Mouse (Mus musculus) erythroid progenitor cell, adult 5-6 weeks (primary cell): ENCODE data around the gene Rnf113a2. TPM values are rescaled to one million over a fixed set of nuclear protein-coding genes. Genes with fewer than 3 reads are reported as not detected.
A peak's percentile ranks its signal among the peaks of the same experiment; 100 is the strongest.

Experiments
- ATAC-seq: replicated peaks from 2 replicates; pipeline ENCODE4 v1.8.0; 2016; ENCODE audit warnings: moderate number of reproducible peaks, mild to moderate bottlenecking, moderate TSS enrichment, inconsistent platforms; ENCODE audit not compliant: poor library complexity, low FRiP score, severe bottlenecking
- total RNA-seq, 2 experiments: library from RNA; stranded (forward) in 1 of 2; stranded (reverse) in 1 of 2; fragments of 150-400 nt in 1 of 2; fragments of 186-747, 209-891 nt in 1 of 2; gene quantifications; 2 replicates each; pipeline versions ENCODE4 v1.2.3 to v1.2.4; 2015 to 2017; ENCODE audit warnings: low replicate concordance in 2 of 2

Gene Rnf113a2
- total RNA-seq, 2 experiments from 2014 or later, result 14.8 to 29.8 TPM

GRCm38 (mm10) chr12:84407259-84407658 lies 9.7 kb upstream of the Rnf113a2 start:
- no peak for ATAC-seq

GRCm38 (mm10) chr12:84407874-84408818 lies 8.8 kb upstream of the Rnf113a2 start:
- peak; percentile 55 for ATAC-seq

GRCm38 (mm10) chr12:84408819-84409507 lies 8.0 kb upstream of the Rnf113a2 start, which contains the start of the genes Entpd5 and Bbof1:
TSS of gene Entpd5 (minus strand) at chr12:84409029.
TSS of gene Bbof1 (plus strand) at chr12:84409071.
- ATAC-seq, result peak; percentile 94

- no peak; the same call in 1 of the 2 replicates for ATAC-seq
These were observed 568 bp downstream of the Rnf113a2 start for GRCm38 (mm10) chr12:84417605-84417922.

- ATAC-seq, result no peak
These were observed 7.0 kb downstream of the Rnf113a2 start for GRCm38 (mm10) chr12:84423990-84424389.

GRCm38 (mm10) chr12:84429825-84430224 lies 12.8 kb downstream of the Rnf113a2 start:
- ATAC-seq, result no peak

GRCm38 (mm10) chr12:84438697-84439096 lies 21.7 kb downstream of the Rnf113a2 start:
- ATAC-seq, result no peak

- ATAC-seq, result no peak
These were observed 25.5 kb downstream of the Rnf113a2 start for GRCm38 (mm10) chr12:84442526-84442925.

- no peak for ATAC-seq
These were observed 30.4 kb downstream of the Rnf113a2 start for GRCm38 (mm10) chr12:84447386-84447785.

- ATAC-seq, result no peak
These were observed 31.2 kb downstream of the Rnf113a2 start for GRCm38 (mm10) chr12:84448181-84448580.

- ATAC-seq, result no peak
These were observed 32.9 kb downstream of the Rnf113a2 start for GRCm38 (mm10) chr12:84449887-84450286.

- ATAC-seq, result no peak
These were observed 33.3 kb downstream of the Rnf113a2 start for GRCm38 (mm10) chr12:84450351-84450717.

GRCm38 (mm10) chr12:84450718-84451646 lies 34.0 kb downstream of the Rnf113a2 start, which contains the start of the genes Aldh6a1 and Lin52:
TSS of gene Aldh6a1 (minus strand) at chr12:84451004.
TSS of gene Lin52 (plus strand) at chr12:84451422.
- ATAC-seq, result peak; percentile 88

- peak; percentile 5 for ATAC-seq
These were observed 34.8 kb downstream of the Rnf113a2 start for GRCm38 (mm10) chr12:84451801-84452200.

- no peak for ATAC-seq
These were observed 39.9 kb downstream of the Rnf113a2 start for GRCm38 (mm10) chr12:84456911-84457310.

- no peak for ATAC-seq
These were observed 42.8 kb downstream of the Rnf113a2 start for GRCm38 (mm10) chr12:84459845-84460244.

GRCm38 (mm10) chr12:84461416-84461815 lies 44.4 kb downstream of the Rnf113a2 start:
- ATAC-seq, result no peak

- ATAC-seq, result no peak
These were observed 45.9 kb downstream of the Rnf113a2 start for GRCm38 (mm10) chr12:84462856-84463255.
